Mouse (Mus musculus): ENCODE results near the gene Trim71. TPM values are rescaled to one million over a fixed set of nuclear protein-coding genes. Genes with fewer than 3 reads are reported as not detected.

The Trim71 gene
- polyA plus RNA-seq, 1 experiment from 2014 or later, result 0.23 TPM

GRCm38 (mm10) chr9:114501913-114502312 lies 62.3 kb downstream of the Trim71 start:
- ATAC-seq (ENCODE audit: insufficient number of reproducible peaks, low FRiP score, low TSS enrichment, low read depth), result no peak
- H3K27me3 ChIP-seq, result peaks cover 5% of the 10 kb centered on the region; the same call in 1 of the 2 replicates
- WGBS, result 96% methylated on average over 11 of the region's 11 CpGs
- no peak overlapping the region for H3K4me3 ChIP-seq (replicated peaks)
- no peak overlapping the region for H3K4me2 ChIP-seq (replicated peaks)
- H3K9me3 ChIP-seq (replicated peaks), result no peaks in the 10 kb centered on the region
- no peak overlapping the region for H3K27ac ChIP-seq (replicated peaks)
- peaks cover 10% of the 10 kb centered on the region; the same call in 1 of the 2 replicates for H3K4me1 ChIP-seq
- no peak overlapping the region for H3K9ac ChIP-seq
- H3K36me3 ChIP-seq, result no peaks in the 10 kb centered on the region

GRCm38 (mm10) chr9:114501111-114501510 lies 63.1 kb downstream of the Trim71 start:
- 92% methylated on average over 7 of the region's 7 CpGs for WGBS
- no peak overlapping the region for H3K4me3 ChIP-seq (replicated peaks)
- no peak for ATAC-seq (ENCODE audit: insufficient number of reproducible peaks, low FRiP score, low TSS enrichment, low read depth)
- no peaks in the 10 kb centered on the region for H3K36me3 ChIP-seq
- H3K27me3 ChIP-seq, result peaks cover 5% of the 10 kb centered on the region; the same call in 1 of the 2 replicates
- no peak overlapping the region for H3K27ac ChIP-seq (replicated peaks)
- H3K9me3 ChIP-seq (replicated peaks), result no peaks in the 10 kb centered on the region
- H3K9ac ChIP-seq, result no peak overlapping the region
- no peak overlapping the region for H3K4me2 ChIP-seq (replicated peaks)
- H3K4me1 ChIP-seq, result peaks cover 10% of the 10 kb centered on the region; the same call in 1 of the 2 replicates

GRCm38 (mm10) chr9:114499783-114500515 lies 64.2 kb downstream of the Trim71 start:
- H3K4me2 ChIP-seq (replicated peaks), result no peak overlapping the region
- no peak overlapping the region for H3K27ac ChIP-seq (replicated peaks)
- H3K4me1 ChIP-seq, result peaks cover 10% of the 10 kb centered on the region; the same call in 1 of the 2 replicates
- peaks cover 5% of the 10 kb centered on the region; the same call in 1 of the 2 replicates for H3K27me3 ChIP-seq
- 20% methylated on average over 15 of the region's 15 CpGs for WGBS
- no peaks in the 10 kb centered on the region for H3K36me3 ChIP-seq
- H3K9ac ChIP-seq, result no peak overlapping the region
- H3K9me3 ChIP-seq (replicated peaks), result no peaks in the 10 kb centered on the region
- H3K4me3 ChIP-seq (replicated peaks), result no peak overlapping the region
- no peak for ATAC-seq (ENCODE audit: insufficient number of reproducible peaks, low FRiP score, low TSS enrichment, low read depth)

- H3K27ac ChIP-seq (replicated peaks), result no peak overlapping the region
- ATAC-seq (ENCODE audit: insufficient number of reproducible peaks, low FRiP score, low TSS enrichment, low read depth), result no peak
- no peak overlapping the region for H3K9ac ChIP-seq
- peaks cover 10% of the 10 kb centered on the region; the same call in 1 of the 2 replicates for H3K4me1 ChIP-seq
- H3K9me3 ChIP-seq (replicated peaks), result no peaks in the 10 kb centered on the region
- 9% methylated on average over 11 of the region's 11 CpGs for WGBS
- peak overlapping the region; percentile 40 for H3K4me2 ChIP-seq (replicated peaks)
- H3K27me3 ChIP-seq, result peaks cover 5% of the 10 kb centered on the region; the same call in 1 of the 2 replicates
- H3K4me3 ChIP-seq (replicated peaks), result 0 out of 2 replicates have a peak overlapping the region, but pooled peaks have one; percentile 6
- no peaks in the 10 kb centered on the region for H3K36me3 ChIP-seq
Observed at GRCm38 (mm10) chr9:114498218-114498617, 66.0 kb downstream of the Trim71 start.

GRCm38 (mm10) chr9:114496469-114496868 lies 67.7 kb downstream of the Trim71 start:
- Histone ChIP-seq H3K27ac (replicated peaks) (no peak overlapping the region), H3K4me3 (replicated peaks) (no peak overlapping the region), H3K27me3 (peaks cover 5% of the 10 kb centered on the region; the same call in 1 of the 2 replicates), H3K4me1 (peaks cover 10% of the 10 kb centered on the region; the same call in 1 of the 2 replicates), H3K36me3 (no peaks in the 10 kb centered on the region), H3K9ac (no peak overlapping the region), H3K9me3 (replicated peaks) (no peaks in the 10 kb centered on the region), H3K4me2 (replicated peaks) (no peak overlapping the region)
- WGBS, result 80% methylated on average over 7 of the region's 7 CpGs
- ATAC-seq (ENCODE audit: insufficient number of reproducible peaks, low FRiP score, low TSS enrichment, low read depth), result no peak

GRCm38 (mm10) chr9:114487481-114488258 lies 76.5 kb downstream of the Trim71 start:
- Histone ChIP-seq H3K9me3 (replicated peaks) (no peaks in the 10 kb centered on the region), H3K9ac (no peak overlapping the region), H3K27ac (replicated peaks) (no peak overlapping the region), H3K4me2 (replicated peaks) (no peak overlapping the region), H3K4me3 (replicated peaks) (no peak overlapping the region), H3K4me1 (no peaks in the 10 kb centered on the region), H3K36me3 (no peaks in the 10 kb centered on the region), H3K27me3 (no peaks in the 10 kb centered on the region)
- 79% methylated on average over 23 of the region's 23 CpGs for WGBS
- ATAC-seq (ENCODE audit: insufficient number of reproducible peaks, low FRiP score, low TSS enrichment, low read depth), result no peak

GRCm38 (mm10) chr9:114486808-114487207 lies 77.4 kb downstream of the Trim71 start:
- Histone ChIP-seq H3K9ac (no peak overlapping the region), H3K4me1 (no peaks in the 10 kb centered on the region), H3K27me3 (no peaks in the 10 kb centered on the region), H3K4me2 (replicated peaks) (no peak overlapping the region), H3K36me3 (no peaks in the 10 kb centered on the region), H3K27ac (replicated peaks) (no peak overlapping the region), H3K9me3 (replicated peaks) (no peaks in the 10 kb centered on the region), H3K4me3 (replicated peaks) (no peak overlapping the region)
- WGBS, result 69% methylated on average over 4 of the region's 4 CpGs
- no peak for ATAC-seq (ENCODE audit: insufficient number of reproducible peaks, low FRiP score, low TSS enrichment, low read depth)

- no peak overlapping the region for H3K4me3 ChIP-seq (replicated peaks)
Observed at GRCm38 (mm10) chr9:114484771-114485170, 79.4 kb downstream of the Trim71 start.

GRCm38 (mm10) chr9:114480940-114481339 lies 83.2 kb downstream of the Trim71 start:
- Histone ChIP-seq H3K9ac (no peak overlapping the region), H3K27ac (replicated peaks) (no peak overlapping the region), H3K9me3 (replicated peaks) (no peaks in the 10 kb centered on the region), H3K27me3 (no peaks in the 10 kb centered on the region), H3K4me3 (replicated peaks) (no peak overlapping the region), H3K36me3 (no peaks in the 10 kb centered on the region), H3K4me2 (replicated peaks) (no peak overlapping the region), H3K4me1 (no peaks in the 10 kb centered on the region)
- WGBS, result 74% methylated on average over 3 of the region's 3 CpGs
- ATAC-seq (ENCODE audit: insufficient number of reproducible peaks, low FRiP score, low TSS enrichment, low read depth), result no peak

More at GRCm38 (mm10) chr9:114484771-114485170, 79.4 kb downstream of the Trim71 start:
- ATAC-seq (ENCODE audit: insufficient number of reproducible peaks, low FRiP score, low TSS enrichment, low read depth), result no peak
- Histone ChIP-seq H3K4me1 (no peaks in the 10 kb centered on the region), H3K4me2 (replicated peaks) (no peak overlapping the region), H3K27me3 (no peaks in the 10 kb centered on the region), H3K36me3 (no peaks in the 10 kb centered on the region), H3K9me3 (replicated peaks) (no peaks in the 10 kb centered on the region), H3K27ac (replicated peaks) (no peak overlapping the region), H3K9ac (no peak overlapping the region)
- WGBS, result 80% methylated on average over 5 of the region's 5 CpGs

- H3K4me2 ChIP-seq (replicated peaks), result no peak overlapping the region
- ATAC-seq (ENCODE audit: insufficient number of reproducible peaks, low FRiP score, low TSS enrichment, low read depth), result no peak
Observed at GRCm38 (mm10) chr9:114477019-114477418, 87.2 kb downstream of the Trim71 start.

GRCm38 (mm10) chr9:114471892-114472291 lies 92.3 kb downstream of the Trim71 start:
- H3K36me3 ChIP-seq, result no peaks in the 10 kb centered on the region
- no peak overlapping the region for H3K9ac ChIP-seq
- no peak overlapping the region for H3K4me3 ChIP-seq (replicated peaks)
- H3K27me3 ChIP-seq, result no peaks in the 10 kb centered on the region
- WGBS, result 71% methylated on average over 7 of the region's 7 CpGs
- ATAC-seq (ENCODE audit: insufficient number of reproducible peaks, low FRiP score, low TSS enrichment, low read depth), result no peak
- no peak overlapping the region for H3K27ac ChIP-seq (replicated peaks)
- H3K4me2 ChIP-seq (replicated peaks), result no peak overlapping the region
- H3K4me1 ChIP-seq, result no peaks in the 10 kb centered on the region
- H3K9me3 ChIP-seq (replicated peaks), result no peaks in the 10 kb centered on the region

More at GRCm38 (mm10) chr9:114477019-114477418, 87.2 kb downstream of the Trim71 start:
- H3K4me3 ChIP-seq (replicated peaks), result no peak overlapping the region
- H3K9ac ChIP-seq, result no peak overlapping the region
- H3K27ac ChIP-seq (replicated peaks), result no peak overlapping the region
- no peaks in the 10 kb centered on the region for H3K36me3 ChIP-seq
- H3K9me3 ChIP-seq (replicated peaks), result no peaks in the 10 kb centered on the region
- no peaks in the 10 kb centered on the region for H3K27me3 ChIP-seq
- WGBS, result 89% methylated on average over 9 of the region's 9 CpGs
- H3K4me1 ChIP-seq, result no peaks in the 10 kb centered on the region

Measured in embryonic facial prominence, embryonic 15.5 days (tissue).